Mouse (Mus musculus): Measurements from ENCODE around the gene Fxyd1.

Gene Fxyd1

DNA sequence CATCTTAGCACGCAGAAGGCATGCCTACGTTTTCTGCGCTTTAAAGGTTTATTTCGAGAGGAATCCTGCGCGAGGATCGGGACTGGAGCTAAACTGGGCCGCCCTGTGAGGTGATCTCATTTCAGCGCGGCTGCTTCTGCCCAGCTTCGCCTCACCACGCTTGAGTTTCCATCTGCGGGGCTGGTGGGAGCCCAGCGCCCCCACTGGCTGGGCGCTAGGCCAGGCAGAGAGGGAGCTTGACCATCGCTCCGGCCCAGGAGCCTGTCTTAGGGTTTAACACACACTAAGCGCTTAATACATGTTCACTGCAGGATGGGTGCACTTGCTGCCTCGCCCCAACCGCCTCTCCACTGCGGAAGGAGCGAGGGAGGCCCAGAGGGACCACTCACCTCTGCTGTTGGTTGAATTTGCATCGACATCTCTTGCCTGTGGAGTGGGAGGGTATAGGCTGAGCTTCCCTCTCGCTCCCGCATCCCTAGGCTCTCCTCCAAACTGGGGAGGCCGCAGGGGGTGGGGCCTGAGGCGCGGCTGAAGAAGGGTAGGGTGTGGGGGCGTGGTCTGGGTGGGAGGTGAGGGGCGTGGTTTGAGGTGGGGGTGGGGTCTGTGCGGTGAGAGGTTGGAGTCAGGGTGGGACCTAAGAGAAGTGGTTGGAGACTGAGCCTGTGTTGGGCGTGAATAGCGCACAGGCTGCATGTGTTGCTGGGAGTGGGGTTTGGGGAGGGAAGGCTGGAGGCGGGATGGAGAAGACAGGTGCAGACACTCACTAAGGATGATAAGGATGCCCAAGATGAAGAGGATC is 4.2 kb downstream of the Fxyd1 start:
- no peak for DNase-seq (ENCODE audit: low read depth, low spot score)

DNA sequence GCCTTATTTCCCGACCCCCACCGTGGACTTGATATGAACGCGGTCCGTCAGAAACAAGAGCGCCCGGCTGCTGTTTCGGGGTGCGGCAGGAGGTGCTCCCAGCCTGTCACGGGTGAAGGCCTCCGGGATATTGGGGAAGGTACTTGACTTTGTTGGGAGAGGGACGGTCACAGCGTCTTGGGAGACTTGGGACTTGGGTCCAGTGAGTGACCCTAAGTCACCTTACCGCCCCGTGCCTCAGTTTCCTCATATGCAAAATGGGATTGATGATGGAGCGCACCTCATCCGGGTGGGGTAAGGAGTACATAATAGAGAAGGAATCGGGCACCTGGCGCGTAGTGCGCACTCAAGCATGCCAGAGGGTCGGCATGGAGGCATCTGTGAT is 4.8 kb downstream of the Fxyd1 start:
- no peak for DNase-seq (ENCODE audit: low read depth, low spot score)

DNA sequence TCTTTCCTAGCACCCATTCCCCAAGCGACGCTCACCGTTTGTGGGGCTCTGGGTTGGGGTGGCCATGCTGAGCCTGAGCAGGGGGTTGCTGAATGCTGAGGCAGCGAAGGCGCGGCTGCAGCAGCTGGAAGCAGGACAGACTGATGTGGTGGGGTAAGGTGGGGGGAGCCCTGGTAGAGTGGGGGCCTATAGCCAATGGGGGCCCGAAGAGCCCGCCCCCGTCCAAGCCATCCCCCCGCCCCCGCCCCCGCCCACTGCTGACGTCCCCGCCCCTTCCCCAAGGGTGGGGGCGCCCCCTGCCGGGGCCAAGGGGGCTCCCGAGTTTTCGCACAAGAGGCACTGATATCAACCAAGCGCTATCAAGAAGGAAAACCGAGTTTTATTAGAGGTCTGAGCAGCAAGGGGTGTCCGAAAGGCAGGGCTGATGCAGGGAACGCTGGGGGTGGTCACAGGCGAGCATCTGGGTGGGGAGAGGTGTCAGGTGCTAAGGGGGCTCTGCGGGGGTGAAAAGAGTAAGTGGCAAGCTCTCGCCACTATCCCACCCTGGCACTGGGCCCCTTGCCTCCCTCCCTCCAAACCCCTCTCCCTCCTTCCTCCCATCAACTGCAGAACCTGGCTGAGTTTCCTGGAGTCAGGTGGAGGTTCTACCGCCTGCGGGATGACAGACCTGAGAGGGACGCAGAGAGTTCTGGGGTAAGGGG is 5.5 kb downstream of the Fxyd1 start, which contains the start of gene Fxyd7:
TSS of gene Fxyd7 (minus strand) at position 147 of the 701 bp plus-strand sequence.
- DNase-seq (ENCODE audit: low read depth, low spot score), result no peak

DNA sequence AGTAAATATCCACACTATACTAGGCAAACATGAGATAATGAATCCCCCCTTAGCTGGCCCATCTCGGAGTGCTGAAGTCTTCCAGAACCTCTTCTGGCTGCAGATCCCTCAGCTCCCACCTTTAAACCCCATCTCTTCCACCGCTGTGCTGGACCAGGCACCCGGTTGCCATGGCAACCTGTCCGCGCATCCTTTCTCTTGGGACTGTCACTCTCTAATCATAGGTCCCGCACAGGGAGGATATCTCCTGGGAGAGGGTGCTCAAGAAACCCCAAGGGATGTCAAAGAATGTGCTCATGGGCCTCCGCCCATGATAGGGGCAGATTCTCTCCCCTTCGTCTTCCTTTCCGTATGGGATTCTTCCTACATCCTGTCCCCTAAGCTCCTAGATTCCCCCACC is 6.1 kb downstream of the Fxyd1 start:
- no peak for DNase-seq (ENCODE audit: low read depth, low spot score)

DNA sequence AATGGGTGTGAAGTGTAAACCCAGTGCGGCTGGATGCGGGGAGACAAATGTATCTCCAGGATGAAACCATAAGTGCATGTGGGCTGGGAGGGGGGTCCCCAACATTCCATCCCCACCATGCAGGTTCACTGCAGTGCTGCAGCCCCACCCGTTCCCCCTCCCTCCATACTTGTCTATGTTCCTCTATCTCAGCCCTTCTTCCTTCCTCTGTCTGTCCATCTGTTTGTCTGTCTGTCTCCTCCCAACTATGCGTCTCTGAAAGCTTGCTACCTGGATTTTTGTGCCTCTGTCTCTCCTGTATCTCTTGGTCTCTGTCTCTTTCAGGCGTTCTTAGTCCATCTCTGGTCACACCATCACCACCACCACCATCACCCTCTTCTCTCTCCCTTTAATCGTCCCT is 6.5 kb downstream of the Fxyd1 start:
- DNase-seq (ENCODE audit: low read depth, low spot score), result no peak

DNA sequence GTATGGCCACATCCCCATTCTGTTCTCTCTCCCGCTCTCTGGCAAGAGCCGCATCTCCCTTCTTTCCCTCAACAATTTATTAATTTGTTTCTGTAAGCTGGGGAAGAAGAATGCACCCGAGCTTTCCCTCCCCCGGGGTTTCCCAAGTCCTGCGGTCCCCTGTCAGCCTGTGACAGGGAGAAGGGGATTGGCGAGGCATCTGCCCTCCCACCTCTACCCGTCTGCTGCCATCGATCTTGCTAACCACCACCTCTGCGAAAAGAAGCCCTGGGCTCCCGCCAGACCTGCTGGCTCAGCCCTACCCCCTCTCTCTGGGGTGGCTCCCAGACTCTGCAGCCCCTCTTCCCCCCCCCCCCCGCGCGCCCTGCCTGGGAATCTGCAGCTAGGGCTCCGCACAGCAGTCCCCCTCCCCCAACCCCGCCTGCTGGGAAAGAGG is 7.1 kb downstream of the Fxyd1 start:
- no peak for DNase-seq (ENCODE audit: low read depth, low spot score)

DNA sequence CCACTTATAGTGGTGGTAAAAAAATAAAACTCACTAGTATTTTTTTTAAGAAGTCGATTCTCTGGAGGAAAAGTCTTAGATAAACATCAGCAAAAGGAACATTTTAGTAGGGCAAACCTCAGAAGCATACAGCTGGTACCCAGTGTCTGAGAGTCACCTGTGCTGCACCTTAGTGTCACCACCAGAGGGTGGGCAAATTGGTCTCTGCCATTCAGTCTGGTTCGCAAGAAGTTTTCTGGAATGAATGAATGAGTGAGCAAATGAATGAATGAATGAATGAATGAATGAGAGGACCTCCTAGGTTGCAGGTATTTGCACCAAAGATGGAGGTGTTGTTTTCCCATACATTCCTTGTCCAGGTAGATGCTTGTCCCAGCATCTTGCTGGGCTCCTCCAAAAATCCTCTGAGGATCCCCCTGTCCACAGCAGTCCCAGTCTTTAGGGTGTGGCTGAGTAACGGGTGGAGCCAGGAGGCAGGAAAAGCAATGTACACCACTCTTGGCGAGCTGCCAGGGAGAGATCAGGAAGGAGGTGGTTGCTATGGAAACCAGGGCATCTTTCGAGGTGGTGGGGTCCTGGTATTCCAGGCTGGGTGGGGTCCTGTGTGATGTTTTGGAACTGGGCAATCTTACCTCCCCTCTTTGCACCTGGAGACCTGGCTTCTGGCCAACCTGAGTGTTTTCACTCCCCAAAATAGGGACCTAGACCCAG is 7.7 kb downstream of the Fxyd1 start:
- no peak for DNase-seq (ENCODE audit: low read depth, low spot score)

DNA sequence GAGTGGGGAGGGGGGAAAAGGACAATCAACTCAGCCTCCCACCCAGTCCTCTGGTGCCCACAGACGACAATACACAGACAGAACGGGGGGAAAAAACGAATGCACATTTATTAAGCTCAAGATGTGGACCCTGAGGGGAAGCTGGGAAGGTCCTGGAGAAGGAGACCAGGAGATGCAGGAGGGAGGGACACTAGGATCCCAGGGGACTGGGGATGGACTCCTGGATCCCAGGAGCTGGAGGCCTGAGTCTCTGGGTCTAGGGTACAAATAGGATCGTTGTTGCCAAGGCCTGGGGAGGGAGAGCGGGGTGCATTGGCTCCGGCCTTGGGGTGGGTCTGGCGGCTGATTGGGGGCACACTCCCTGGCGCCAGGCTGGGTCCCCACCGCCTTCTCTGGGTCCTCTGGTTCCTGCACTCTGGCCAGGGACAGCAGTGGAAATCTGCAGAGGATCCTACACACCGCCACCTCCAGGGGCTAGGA is 14.5 kb downstream of the Fxyd1 start, which contains the start of gene Fxyd5:
TSS of gene Fxyd5 (minus strand) at position 51 of the 480 bp plus-strand sequence.
- DNase-seq (ENCODE audit: low read depth, low spot score), result no peak

DNA sequence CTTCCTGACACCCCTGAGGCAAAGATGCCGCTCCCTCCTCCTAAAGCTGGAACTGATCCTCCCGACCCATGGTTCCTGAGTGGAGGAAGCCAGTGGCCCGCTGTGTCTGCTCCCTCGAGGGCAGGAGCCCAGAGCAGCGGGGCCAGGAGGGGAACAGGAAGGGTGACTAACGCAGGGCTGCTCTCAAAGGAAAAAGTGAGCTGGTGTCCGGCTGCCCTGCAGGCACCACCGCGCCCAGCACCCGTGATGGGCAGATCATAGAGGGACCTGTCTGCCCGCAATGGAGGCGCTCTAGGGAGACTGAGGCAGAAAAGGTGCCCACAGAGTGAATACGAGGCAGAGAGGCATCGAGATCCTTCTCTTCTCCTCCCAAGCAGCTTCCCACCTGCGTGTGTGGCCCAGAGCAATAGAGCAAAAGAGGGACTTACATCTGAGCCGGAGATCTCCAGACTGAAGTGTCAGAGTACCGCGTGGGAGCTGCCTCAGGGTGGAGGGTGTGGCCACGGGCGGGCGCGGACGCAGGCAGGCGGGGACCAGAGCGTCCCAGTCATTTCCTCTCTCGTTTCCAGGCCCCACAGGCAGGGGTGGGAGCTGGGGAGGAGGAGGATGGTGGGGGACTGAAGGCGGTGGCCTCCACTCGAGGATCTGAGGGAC is 15.2 kb downstream of the Fxyd1 start:
- no peak for DNase-seq (ENCODE audit: low read depth, low spot score)

DNA sequence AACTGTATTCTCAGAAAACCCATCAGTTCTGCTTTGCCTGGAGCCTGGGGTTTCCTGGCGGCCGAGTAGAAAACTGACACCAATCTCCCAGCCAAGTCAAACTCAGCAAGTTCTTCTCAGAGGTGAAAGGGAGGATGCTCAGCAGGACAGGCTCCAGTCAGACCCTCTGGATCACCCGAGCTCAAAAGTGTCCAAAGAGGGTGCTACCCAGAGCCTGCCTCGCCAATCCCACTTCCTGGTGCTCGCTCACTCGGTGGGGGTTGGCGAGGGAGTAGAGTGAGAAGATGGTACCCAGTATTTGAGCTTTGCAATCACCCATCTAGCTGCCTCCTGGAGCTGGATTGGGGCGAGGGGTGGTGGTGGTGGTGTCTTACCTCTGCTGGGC is 16.0 kb downstream of the Fxyd1 start:
- DNase-seq (ENCODE audit: low read depth, low spot score), result no peak

DNA sequence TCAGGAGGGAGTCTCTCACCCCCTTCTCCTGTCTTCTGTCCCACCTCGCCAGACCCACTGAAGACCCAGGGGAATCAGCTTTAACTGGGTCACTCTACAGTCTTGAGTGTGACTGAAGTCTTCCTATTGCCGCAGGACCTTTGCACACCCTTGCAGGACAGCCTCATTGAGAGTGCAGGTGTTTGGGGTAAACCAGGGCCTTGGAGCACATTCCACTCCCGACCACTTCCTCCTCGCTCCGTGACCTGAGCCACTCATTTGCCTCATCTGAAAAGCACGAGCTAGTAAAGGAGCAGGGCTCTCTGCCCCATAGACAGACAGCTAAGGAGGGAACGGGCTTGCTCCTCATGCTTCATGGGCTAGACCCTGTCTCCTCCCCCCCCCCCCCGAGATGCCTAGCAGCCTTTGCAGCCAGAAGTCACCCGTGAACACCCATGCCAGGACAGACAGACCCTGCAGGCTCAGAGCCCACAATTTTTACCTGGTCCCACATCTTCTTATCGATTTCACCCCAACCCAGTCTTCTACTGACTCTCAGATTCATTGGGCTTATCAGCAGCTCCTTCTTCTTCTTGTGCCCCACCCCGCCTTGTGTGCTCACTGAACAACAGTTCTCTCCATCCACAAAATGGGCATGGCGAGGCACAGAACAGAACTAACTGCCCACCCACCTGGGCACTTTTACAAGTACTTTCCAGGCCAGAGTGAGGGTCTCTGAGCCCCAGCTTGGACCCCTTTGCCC is 16.5 kb downstream of the Fxyd1 start:
- DNase-seq (ENCODE audit: low read depth, low spot score), result no peak

DNA sequence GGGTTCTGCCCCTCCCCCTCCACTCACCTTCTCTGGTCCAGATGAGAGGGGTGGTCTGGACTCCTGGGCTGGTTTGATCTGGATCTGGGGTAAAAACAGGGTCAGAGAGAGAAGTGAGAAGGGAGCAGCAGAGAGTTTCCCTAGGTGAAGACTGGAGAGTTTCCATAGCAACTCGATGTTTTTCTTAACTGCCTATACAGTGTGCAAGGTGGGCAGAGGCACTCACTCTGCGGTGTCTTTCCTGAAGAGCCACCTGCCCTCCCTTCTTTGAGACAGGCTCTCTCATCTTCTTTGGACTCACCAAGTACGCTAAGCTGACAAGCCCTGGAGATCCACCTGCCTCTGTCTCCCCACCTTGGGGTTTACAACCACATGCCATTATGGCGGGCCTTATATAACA is 18.0 kb downstream of the Fxyd1 start:
- no peak for DNase-seq (ENCODE audit: low read depth, low spot score)

DNA sequence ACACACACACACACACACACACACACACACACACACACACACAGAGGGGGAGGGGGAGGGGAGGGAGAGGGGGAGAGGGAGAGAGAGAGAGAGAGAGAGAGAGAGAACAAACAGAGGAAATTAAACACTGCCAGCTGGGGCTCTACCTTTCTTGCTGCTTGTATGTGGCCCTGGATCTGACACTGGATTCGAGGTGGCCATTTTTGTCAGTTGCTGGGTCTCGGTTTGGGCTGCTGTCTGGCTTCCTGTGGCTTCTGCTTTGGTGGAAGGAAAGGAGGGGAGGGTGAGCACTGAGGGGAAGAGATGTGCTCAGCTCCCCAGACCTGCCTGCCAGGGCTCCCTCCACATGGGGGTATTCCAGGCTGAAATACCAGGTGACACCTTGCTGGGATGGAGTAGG is 19.3 kb downstream of the Fxyd1 start:
- DNase-seq (ENCODE audit: low read depth, low spot score), result no peak

DNA sequence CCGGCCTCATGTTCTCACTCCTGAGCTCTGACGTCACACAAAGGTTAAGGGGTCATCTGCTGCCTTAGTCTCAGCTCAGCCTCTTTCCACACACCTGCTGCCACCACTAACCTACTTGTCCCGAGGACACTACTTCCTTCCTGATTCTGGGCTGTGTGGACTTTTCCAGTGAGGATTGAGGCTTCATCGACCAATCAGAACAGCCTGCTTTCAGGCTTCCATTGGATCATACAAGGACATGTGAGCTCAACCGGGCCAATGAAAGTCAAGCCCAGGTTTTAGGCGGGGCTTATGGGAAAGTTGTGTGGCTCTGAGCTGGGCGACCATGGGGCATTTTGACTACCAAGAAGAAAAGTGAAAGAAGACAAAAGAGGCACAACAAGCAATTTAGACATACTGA is 20.1 kb downstream of the Fxyd1 start:
- DNase-seq (ENCODE audit: low read depth, low spot score), result no peak

DNA sequence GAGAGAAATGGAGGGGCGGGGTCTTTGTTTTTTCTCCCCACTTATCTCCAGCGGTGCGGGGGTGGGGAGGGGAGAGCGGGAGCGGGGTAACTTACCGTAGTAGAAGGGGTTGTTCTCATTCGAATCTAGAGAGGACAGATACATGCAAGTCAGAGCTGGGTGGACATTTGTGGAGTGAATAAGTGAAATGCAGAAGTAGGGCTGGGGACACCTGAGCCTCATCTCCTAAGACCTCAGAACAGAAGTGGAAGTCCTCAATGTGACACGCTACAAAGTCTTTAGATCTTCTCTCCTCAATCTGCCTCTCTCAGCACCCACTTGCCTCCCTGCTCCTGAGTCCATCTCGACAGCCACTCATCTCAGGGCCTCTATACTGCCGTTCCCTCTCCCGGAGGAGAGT is 21.7 kb downstream of the Fxyd1 start:
- no peak for DNase-seq (ENCODE audit: low read depth, low spot score)

DNA sequence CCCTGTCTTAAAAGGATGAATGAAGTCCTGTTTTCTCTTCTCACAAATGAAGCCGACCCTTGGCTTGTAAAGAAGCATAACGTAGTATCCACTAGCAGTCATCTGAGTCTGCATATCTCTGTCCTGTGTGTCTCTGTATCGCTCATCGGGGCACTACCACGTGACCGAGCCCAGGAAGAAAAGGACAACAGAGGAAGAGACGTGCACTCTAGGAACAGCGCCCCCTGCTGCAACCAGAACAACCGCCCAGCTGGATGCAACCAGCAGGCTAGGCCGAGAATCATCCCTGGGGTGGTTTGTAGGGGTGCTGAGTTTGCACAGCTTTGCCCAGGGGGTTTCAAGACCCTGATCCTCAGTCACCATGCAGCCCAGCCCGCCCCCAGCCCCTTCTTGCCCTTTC is 22.2 kb downstream of the Fxyd1 start:
- no peak for DNase-seq (ENCODE audit: low read depth, low spot score)

DNA sequence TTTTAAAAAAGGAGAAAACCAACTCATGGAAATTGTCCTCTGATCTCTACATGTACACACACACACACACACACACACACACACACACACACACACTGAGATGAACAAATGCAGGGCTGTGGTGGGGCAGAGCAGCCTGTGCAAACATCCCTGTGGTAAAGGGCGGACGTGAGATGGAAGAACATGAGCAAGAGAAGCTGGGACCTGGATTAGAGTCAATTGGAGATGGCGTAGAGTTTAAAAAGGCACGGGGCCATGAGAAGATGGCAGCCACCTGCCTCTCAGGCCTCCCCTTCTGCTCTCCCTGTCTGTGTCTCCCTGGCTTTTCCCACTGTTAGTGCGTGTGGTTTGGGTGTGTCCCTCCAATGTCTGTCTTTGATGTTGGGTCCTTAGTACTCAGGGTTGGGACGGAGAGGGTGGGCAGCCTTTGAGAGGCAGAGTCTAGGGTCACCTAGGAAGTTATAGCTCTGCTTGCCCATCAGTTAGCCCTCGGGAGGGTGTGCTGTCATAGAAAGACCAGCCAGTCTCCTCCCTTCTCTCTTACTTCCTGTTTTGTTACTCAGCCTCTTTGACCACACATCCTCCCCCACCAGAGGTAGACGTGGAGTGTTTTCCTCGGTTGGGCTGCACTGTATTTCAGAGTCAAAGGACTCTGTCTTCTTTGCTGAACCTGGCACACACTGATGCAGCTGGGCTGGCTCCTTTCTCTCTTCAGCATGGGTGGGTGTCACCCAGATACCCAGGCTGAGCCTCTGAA is 23.4 kb downstream of the Fxyd1 start:
- no peak for DNase-seq (ENCODE audit: low read depth, low spot score)

DNA sequence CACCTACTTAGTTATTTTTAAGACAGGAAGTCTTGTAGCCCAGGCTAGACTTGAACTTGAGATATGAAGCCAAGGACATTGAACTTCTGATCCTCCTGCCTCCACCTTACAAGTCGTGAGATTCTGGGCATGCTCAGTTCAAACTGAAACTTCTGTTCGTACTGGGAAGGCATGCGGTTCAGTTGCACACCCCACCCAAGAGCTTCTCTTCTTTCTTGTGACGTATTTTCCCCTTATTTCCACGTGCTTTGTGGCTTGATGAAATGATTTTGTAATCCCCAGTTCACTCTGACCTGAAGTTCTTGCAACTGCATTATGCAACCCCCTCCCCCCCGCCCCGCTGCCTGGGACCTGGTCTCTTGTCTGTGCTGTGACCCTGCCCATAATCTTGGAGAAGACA is 25.3 kb downstream of the Fxyd1 start:
- no peak for DNase-seq (ENCODE audit: low read depth, low spot score)

DNA sequence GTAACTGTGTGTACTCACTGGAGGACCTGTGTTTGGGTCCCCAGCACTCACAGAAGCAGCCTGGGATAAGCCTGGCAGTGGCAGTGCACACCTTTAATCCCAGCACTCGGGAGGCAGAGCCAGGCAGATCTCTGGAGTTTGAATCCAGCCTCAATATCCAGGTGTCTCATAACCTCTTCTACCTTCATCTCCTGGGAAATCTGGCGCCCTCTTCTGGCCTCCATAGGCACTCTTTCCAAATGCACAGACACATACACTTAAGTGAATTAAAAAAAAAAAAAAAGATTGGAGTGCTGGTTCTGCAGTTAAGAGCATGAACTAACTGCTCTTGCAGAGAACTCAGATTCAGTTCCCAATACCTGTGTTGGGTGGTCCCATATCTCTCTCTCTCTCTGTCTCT is 26.3 kb downstream of the Fxyd1 start:
- no peak for DNase-seq (ENCODE audit: low read depth, low spot score)

DNA sequence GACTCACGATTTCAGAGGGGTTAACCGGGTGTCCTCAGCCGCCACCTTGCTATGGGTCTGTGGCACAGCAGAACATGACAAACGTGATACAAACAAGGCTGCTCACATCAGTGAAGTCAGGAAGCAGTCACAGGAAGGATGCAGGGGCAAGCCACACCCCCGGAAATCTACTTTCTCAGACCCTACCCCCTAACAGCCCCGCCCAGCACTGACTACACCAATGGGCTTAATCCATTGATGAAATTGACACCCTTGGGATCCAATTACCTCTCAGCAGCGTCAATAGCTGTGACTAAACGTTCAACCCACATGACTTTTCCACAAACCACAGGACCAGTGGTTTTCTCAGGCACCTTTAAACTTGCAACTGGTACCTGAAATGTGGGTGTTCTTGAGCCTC is 28.4 kb downstream of the Fxyd1 start:
- no peak for DNase-seq (ENCODE audit: low read depth, low spot score)
